Mouse (Mus musculus): Measurements from ENCODE around the gene Arhgap19.

Gene Arhgap19

GRCm38 (mm10) chr19:41738896-41739295 lies 63.0 kb downstream of the Arhgap19 start:
- DNase-seq (ENCODE audit: low spot score), result no peak

- no peak for DNase-seq (ENCODE audit: low spot score)
These were observed 63.4 kb downstream of the Arhgap19 start for GRCm38 (mm10) chr19:41738429-41738805.

GRCm38 (mm10) chr19:41737657-41738428 lies 64.0 kb downstream of the Arhgap19 start:
- DNase-seq (ENCODE audit: low spot score), result no peak

- DNase-seq (ENCODE audit: low spot score), result no peak
These were observed 67.2 kb downstream of the Arhgap19 start for GRCm38 (mm10) chr19:41734685-41735084.

GRCm38 (mm10) chr19:41725491-41725890 lies 76.4 kb downstream of the Arhgap19 start:
- no peak for DNase-seq (ENCODE audit: low spot score)

GRCm38 (mm10) chr19:41724831-41725470 lies 76.9 kb downstream of the Arhgap19 start:
- DNase-seq (ENCODE audit: low spot score), result no peak

GRCm38 (mm10) chr19:41723337-41723736 lies 78.5 kb downstream of the Arhgap19 start:
- no peak for DNase-seq (ENCODE audit: low spot score)

GRCm38 (mm10) chr19:41719436-41719835 lies 82.4 kb downstream of the Arhgap19 start:
- DNase-seq (ENCODE audit: low spot score), result no peak

Data from lung, postnatal 25 days (tissue).